Mouse (Mus musculus): ENCODE data around the gene Stam.
"Not testable (repeated sequence)": the region's sequence is repeated elsewhere in the genome, so short reads cannot be mapped to it uniquely, and the experiment has no call there.

Stam gene

DNA sequence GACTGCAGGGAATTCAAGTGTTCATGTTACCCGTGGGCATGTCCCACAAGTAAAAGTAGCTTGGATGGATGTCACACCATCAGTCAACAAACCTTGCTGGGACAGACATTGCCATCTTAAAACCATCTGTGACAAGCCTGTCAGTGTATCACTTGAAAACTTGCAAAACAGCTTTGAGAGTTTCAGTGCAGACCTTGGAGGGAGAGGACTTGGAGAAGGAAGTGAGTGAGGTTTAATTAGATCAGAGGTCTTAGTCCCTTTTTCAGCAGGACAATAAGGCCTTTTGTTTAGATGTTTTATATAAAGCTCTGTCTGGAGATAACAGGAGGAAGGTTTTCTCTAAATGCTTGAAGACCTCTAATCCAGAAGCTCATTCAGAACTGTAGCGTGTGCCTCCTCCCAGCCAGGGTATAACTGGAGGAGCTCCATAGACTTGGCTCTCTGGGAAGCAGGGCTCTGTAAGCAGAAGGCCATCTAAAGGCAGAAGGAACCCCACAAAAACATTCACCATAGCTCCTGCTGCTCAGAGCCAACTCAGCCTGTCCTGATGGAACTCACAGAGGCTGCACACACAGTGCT is 124.5 kb downstream of the Stam start:
- DNase-seq: not testable (repeated sequence)

Measured in lung, postnatal 10 days (tissue).